Mouse (Mus musculus) liver, postnatal 0 days (tissue): ENCODE data around the gene Rab35.

Experiments
- CTCF ChIP-seq: sonication (generic); IDR thresholded peaks from 2 replicates; pipeline ENCODE4 v1.5.1; 2016; ENCODE audit warnings: antibody characterized with exemption, low read depth
- EP300 ChIP-seq: IDR thresholded peaks from 2 replicates; pipeline ENCODE4 v1.6.1; 2016; ENCODE audit warnings: antibody characterized with exemption, low read depth, mild to moderate bottlenecking

- TF ChIP-seq CTCF: peak; percentile 98
- peak; percentile 32; the same call in 1 of the 2 replicates for TF ChIP-seq EP300
Observed at GRCm38 (mm10) chr5:115652681-115653575, 21.2 kb downstream of the Rab35 start.
